Mouse (Mus musculus) hindbrain, embryonic 16.5 days (tissue): ENCODE data around the gene Etfbkmt. TPM values are rescaled to one million over a fixed set of nuclear protein-coding genes. Genes with fewer than 3 reads are reported as not detected.
A peak's percentile ranks its signal among the peaks of the same experiment; 100 is the strongest.
"Not testable (repeated sequence)": the region's sequence is repeated elsewhere in the genome, so short reads cannot be mapped to it uniquely, and the experiment has no call there.

Source experiments
- ATAC-seq: fragments of 200-750 bp; cut with Nextera tagmentation; 2 replicates; pipeline ENCODE4 v1.8.0; 2017; ENCODE audit warnings: moderate TSS enrichment, moderate library complexity
- H3K27ac ChIP-seq: fragments of 300-500 bp; sonication (generic); 2 replicates; pipeline ENCODE4 v1.5.1; 2014; ENCODE audit warnings: low read depth, mild to moderate bottlenecking, control low read depth, low read length, moderate library complexity
- H3K27me3 ChIP-seq: fragments of 300-500 bp; sonication (generic); replicated peaks from 2 replicates; pipeline ENCODE4 v1.6.1; 2014; ENCODE audit warnings: low read length; ENCODE audit not compliant: control insufficient read depth, insufficient read depth
- H3K36me3 ChIP-seq: fragments of 300-500 bp; sonication (generic); 2 replicates; pipeline ENCODE4 v1.6.1; 2014; ENCODE audit warnings: mild to moderate bottlenecking, low read length, moderate library complexity, mixed read lengths; ENCODE audit not compliant: control insufficient read depth, insufficient read depth
- H3K4me1 ChIP-seq: fragments of 300-500 bp; sonication (generic); 2 replicates; pipeline ENCODE4 v1.6.1; 2014; ENCODE audit warnings: low read depth, low read length; ENCODE audit not compliant: control insufficient read depth, insufficient read depth
- H3K4me2 ChIP-seq: fragments of 300-500 bp; sonication (generic); 2 replicates; pipeline ENCODE4 v1.6.1; 2014; ENCODE audit warnings: mild to moderate bottlenecking, low read length, control low read depth, moderate library complexity
- H3K4me3 ChIP-seq: fragments of 300-500 bp; sonication (generic); 2 replicates; pipeline ENCODE4 v1.5.1; 2014; ENCODE audit warnings: mild to moderate bottlenecking, low read length, control low read depth, moderate library complexity
- H3K9ac ChIP-seq: fragments of 300-500 bp; sonication (generic); 2 replicates; pipeline ENCODE4 v1.6.1; 2014; ENCODE audit warnings: low read depth, mild to moderate bottlenecking, control low read depth, low read length, moderate library complexity
- H3K9me3 ChIP-seq: fragments of 300-500 bp; sonication (generic); 2 replicates; pipeline ENCODE4 v1.6.1; 2014; ENCODE audit warnings: mild to moderate bottlenecking, low read length, moderate library complexity; ENCODE audit not compliant: control insufficient read depth
- WGBS: fragments of 180-500 bp; shearing (Covaris S2); extraction: QIAGEN DNeasy Blood & Tissue Kit; methylation state at CpG from one replicate; pipeline ENCODE4 v1.1.7; 2014; 5-methylcytosine and 5-hydroxymethylcytosine counted together
- polyA plus RNA-seq: library from polyadenylated mRNA; unstranded; fragments of >200 nt; fragmentation: Nextera tagmentation; extraction: Ambion mirVana; gene quantifications from 2 replicates; pipeline ENCODE4 v1.2.1, GENCODE M21; 2015

Etfbkmt gene
- polyA plus RNA-seq, 1 experiment from 2014 or later, result 7.6 TPM

- Histone ChIP-seq H3K9me3 (no peaks in the 10 kb centered on the region), H3K36me3 (0 out of 2 replicates have a peak, but pooled peaks cover 2% of the 10 kb centered on the region), H3K4me2 (peak overlapping the region; percentile 62), H3K4me3 (peak overlapping the region; percentile 75), H3K27ac (peak overlapping the region; percentile 68; the same call in 1 of the 2 replicates), H3K27me3 (no peaks in the 10 kb centered on the region), H3K4me1 (peaks cover 14% of the 10 kb centered on the region), H3K9ac (peak overlapping the region; percentile 62)
- 36% methylated on average over 8 of the region's 8 CpGs for WGBS
- ATAC-seq, result peak; percentile 83; the same call in 1 of the 2 replicates
Observed at GRCm38 (mm10) chr6:149188925-149189257, 49.2 kb downstream of the Etfbkmt start.

DNA sequence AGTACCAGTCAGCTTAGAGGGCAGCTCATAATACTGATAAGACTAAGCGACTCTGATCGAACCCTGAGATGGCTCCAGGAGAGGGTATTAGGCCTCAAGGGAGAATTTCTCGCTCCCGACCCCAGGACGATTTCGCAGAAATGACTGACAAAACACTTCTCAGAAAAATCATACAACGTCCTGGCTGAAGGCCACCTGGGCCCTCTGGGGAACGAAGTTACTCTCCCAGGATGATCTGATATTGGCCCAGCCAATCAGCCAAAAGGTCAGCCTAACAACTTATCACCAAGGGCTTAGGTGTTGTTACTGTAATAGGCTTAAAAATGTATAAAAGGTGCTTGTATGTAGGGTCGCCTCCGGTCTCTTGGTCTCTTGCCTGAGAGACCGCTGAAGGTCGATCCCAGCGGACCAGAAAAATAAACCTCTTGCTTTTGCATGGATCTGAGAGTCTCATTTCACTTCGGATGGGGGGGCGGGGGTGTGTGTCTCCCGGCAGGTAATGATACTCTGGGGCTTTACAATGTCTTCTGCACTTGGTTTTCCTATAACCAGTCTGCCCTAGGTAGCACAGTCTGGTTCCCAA is 49.8 kb downstream of the Etfbkmt start:
- Histone ChIP-seq H3K4me3 (no peak overlapping the region), H3K4me2 (no peak overlapping the region; the same call in 1 of the 2 replicates), H3K27me3 (no peaks in the 10 kb centered on the region), H3K9ac (no peak overlapping the region), H3K27ac (no peak overlapping the region; the same call in 1 of the 2 replicates), H3K4me1 (peaks cover 14% of the 10 kb centered on the region), H3K9me3 (no peaks in the 10 kb centered on the region), H3K36me3 (0 out of 2 replicates have a peak, but pooled peaks cover 1% of the 10 kb centered on the region)
- ATAC-seq, result no peak
- WGBS, result 95% methylated on average over 16 of the region's 16 CpGs

DNA sequence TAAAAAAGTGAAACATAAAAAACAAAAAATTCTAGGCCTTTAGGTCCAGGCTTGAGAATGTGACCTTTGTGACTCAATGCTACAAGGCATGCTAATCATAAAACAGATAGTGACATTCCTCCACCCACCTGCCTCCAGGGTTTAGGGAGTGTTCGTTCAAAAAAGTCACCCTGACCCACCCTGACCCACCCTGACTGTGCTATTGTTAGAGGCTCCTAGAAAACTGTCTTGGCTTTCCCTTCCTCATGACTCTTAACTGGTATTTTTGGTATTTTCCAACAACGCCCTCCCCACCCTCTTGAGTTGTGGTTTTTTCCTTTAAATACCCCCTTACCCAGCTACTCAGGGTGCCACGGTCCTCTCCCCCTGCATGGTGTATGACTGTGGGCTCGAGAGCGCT is 52.3 kb downstream of the Etfbkmt start:
- H3K4me1 ChIP-seq, H3K9me3 ChIP-seq, ATAC-seq, H3K27me3 ChIP-seq, H3K27ac ChIP-seq, H3K9ac ChIP-seq, H3K4me3 ChIP-seq, H3K36me3 ChIP-seq, H3K4me2 ChIP-seq: not testable (repeated sequence)
- WGBS, result 80% methylated on average over 5 of the region's 5 CpGs

DNA sequence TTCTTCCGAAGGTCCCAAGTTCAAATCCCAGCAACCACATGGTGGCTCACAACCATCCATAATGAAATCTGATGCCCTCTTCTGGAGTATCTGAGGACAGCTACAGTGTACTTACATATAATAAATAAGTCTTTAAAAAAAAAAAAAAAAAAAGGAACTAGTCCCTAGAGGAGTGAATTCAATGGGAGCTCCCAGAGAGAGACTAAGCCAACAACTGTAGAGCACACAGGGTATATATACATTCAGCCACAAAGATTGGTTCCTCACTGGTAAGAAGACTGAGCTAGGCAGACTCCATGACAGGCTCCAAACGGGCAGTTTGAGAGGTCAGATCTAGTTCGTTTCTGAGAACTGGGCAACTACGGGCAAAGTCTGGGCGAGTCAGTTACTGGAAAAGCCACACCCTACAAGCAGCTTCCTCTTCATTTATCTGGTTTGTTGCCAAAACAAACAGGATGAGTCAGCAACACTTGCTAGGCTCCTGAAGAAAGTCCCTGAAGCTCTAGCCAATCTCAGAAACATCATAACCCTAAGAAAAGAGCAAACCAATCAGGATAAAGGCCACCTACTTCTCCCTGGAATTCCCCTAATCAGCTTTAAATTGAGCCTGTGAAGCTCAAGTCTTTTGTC is 53.7 kb downstream of the Etfbkmt start:
- H3K36me3 ChIP-seq, result no peaks in the 10 kb centered on the region
- H3K4me2 ChIP-seq, result no peak overlapping the region
- H3K4me1 ChIP-seq, result no peaks in the 10 kb centered on the region
- no peak overlapping the region for H3K9ac ChIP-seq
- ATAC-seq, result no peak
- WGBS, result 75% methylated on average over 5 of the region's 5 CpGs
- H3K27ac ChIP-seq, result no peak overlapping the region
- H3K27me3 ChIP-seq, result no peaks in the 10 kb centered on the region
- no peaks in the 10 kb centered on the region for H3K9me3 ChIP-seq
- no peak overlapping the region for H3K4me3 ChIP-seq

DNA sequence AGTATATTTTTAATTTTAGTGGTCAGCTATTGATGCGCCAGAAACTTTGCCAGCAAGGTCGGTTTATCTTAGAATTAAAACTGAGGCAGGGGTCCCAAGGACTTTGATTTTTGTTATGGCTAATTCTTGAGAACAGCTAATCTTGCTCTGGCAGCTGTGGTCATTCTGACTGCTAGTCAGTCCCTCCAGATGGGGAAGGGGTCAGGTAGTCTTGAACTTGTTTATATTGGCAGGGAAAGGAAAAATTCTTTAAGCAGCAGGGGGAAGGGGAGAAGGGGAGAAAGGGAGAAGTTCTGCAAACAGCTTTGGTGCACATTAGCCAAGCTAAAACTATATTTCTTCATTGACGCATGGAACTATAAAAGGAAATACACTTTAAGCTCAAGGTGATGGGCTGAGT is 57.5 kb downstream of the Etfbkmt start:
- no peak overlapping the region for H3K4me2 ChIP-seq
- no peaks in the 10 kb centered on the region for H3K4me1 ChIP-seq
- ATAC-seq, result no peak
- no peak overlapping the region for H3K9ac ChIP-seq
- no peak overlapping the region for H3K4me3 ChIP-seq
- no peaks in the 10 kb centered on the region for H3K9me3 ChIP-seq
- H3K36me3 ChIP-seq, result no peaks in the 10 kb centered on the region
- no peak overlapping the region for H3K27ac ChIP-seq
- no peaks in the 10 kb centered on the region for H3K27me3 ChIP-seq
- 78% methylated on average over 3 of the region's 3 CpGs for WGBS

DNA sequence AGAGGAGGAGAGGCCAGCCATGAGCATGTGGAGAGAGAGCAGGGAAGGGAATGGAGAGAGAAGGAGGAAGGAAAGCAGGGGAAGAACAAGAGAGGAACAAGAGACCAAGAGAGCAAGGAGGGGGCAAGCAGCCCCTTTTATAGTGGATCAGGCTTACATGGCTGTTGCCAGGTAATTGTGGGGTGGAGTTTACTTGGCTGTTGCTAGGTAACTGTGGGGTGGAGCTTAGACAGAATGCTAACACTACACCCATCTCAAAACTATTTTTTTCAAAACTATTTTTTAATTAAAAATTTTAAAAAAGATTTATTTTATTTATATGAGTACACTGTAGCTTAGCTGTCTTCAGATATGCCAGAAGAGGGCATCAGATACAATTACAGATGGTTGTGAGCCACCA is 58.9 kb downstream of the Etfbkmt start:
- no peak for ATAC-seq
- Histone ChIP-seq H3K4me2 (no peak overlapping the region), H3K27me3 (no peaks in the 10 kb centered on the region)

More for the DNA sequence above, 58.9 kb downstream of the Etfbkmt start:
- Histone ChIP-seq H3K36me3 (no peaks in the 10 kb centered on the region), H3K27ac (no peak overlapping the region), H3K9me3 (no peaks in the 10 kb centered on the region), H3K9ac (no peak overlapping the region), H3K4me3 (no peak overlapping the region), H3K4me1 (no peaks in the 10 kb centered on the region)

Other genes with a start within 250 kb of the Etfbkmt start
- 9.6 and 10.3 TPM in 2 replicates for gene Caprin2, start 243.6 kb upstream of the Etfbkmt start, polyA plus RNA-seq
- gene Sinhcaf, start 193.4 kb upstream of the Etfbkmt start, polyA plus RNA-seq, result 31.2 and 38.7 TPM in 2 replicates
- 10.9 and 11.0 TPM in 2 replicates for gene Dennd5b, start 38.2 kb upstream of the Etfbkmt start, polyA plus RNA-seq
- gene Gm10203, start 9.7 kb upstream of the Etfbkmt start, polyA plus RNA-seq, result not detected in 2 replicates
- 89.8 and 93.6 TPM in 2 replicates for gene Amn1, start 48.9 kb downstream of the Etfbkmt start, polyA plus RNA-seq
- 21.4 and 23.0 TPM in 2 replicates for gene Resf1, start 169.6 kb downstream of the Etfbkmt start, polyA plus RNA-seq